Mouse (Mus musculus) embryonic facial prominence, embryonic 10.5 days (tissue): Measurements from ENCODE around the gene Mast3. TPM values are rescaled to one million over a fixed set of nuclear protein-coding genes. Genes with fewer than 3 reads are reported as not detected.

Source experiments
- DNase-seq: peaks from one replicate; pipeline ENCODE4 v3.0.0-alpha.2; 2017; ENCODE audit warnings: low spot score
- H3K27ac ChIP-seq: fragments of 300-500 bp; sonication (generic); replicated peaks from 2 replicates; pipeline ENCODE4 v1.5.1; 2016; ENCODE audit warnings: mild to moderate bottlenecking
- H3K27me3 ChIP-seq: fragments of 300-500 bp; sonication (generic); replicated peaks from 2 replicates; pipeline ENCODE4 v1.6.1; 2016; ENCODE audit warnings: low read depth, mild to moderate bottlenecking; ENCODE audit not compliant: poor library complexity, severe bottlenecking
- H3K36me3 ChIP-seq: fragments of 300-500 bp; sonication (generic); replicated peaks from 2 replicates; pipeline ENCODE4 v1.6.1; 2016; ENCODE audit warnings: mild to moderate bottlenecking, moderate library complexity
- H3K4me1 ChIP-seq: fragments of 300-500 bp; sonication (generic); 2 replicates; pipeline ENCODE4 v1.6.1; 2016
- H3K4me3 ChIP-seq: fragments of 300-500 bp; sonication (generic); 2 replicates; pipeline ENCODE4 v1.5.1; 2016; ENCODE audit warnings: mild to moderate bottlenecking, moderate library complexity
- H3K9me3 ChIP-seq: fragments of 300-500 bp; sonication (generic); 2 replicates; pipeline ENCODE4 v1.6.1; 2016; ENCODE audit warnings: mild to moderate bottlenecking
- WGBS: fragments of 180-500 bp; shearing (Covaris S2); methylation state at CpG from one replicate; pipeline ENCODE4 v1.1.7; 2016; 5-methylcytosine and 5-hydroxymethylcytosine counted together
- polyA plus RNA-seq: library from polyadenylated mRNA; unstranded; fragments of >200 nt; fragmentation: Nextera tagmentation; extraction: Ambion mirVana; gene quantifications from 2 replicates; pipeline ENCODE4 v1.2.1, GENCODE M21; 2016

The Mast3 gene
- polyA plus RNA-seq, 1 experiment from 2014 or later: 13.9 TPM

DNA sequence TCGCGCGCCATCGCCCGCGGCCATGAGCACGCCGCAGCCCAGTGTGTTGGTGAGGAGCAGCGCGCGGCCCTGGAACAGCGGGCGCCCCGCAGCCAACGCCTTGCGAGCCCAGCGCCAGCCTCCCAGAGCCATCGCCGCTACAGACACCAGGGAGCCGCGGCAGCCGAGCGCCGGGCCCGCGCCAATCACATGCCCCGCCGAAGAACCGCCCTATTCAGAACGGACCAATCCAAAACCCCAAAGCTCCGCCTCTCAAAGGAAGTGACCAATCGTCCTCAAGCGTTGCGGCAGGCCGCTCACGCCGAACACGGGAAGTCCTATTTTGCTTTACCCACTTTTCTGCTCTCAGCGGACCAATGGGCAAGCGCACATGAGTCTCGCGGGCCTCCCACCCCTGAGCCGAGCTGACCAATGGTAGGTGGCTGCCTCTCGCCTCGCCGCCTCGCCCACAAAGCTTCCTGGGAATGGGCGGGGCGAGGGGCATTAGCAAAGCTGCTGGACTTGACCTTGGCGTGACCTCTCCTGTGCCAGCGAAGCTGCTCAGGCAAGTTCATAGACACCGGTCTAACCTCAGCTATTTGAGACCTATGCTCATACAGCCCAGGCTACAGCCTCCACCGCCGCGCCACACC lies 44.0 kb downstream of the Mast3 start, which contains the start of gene Mpv17l2:
Gene Mpv17l2, minus strand, starts transcription at position 172 of the 632 bp plus-strand sequence.
- Histone ChIP-seq H3K4me1 (peaks cover 41% of the 10 kb centered on the region), H3K4me3 (peak within 1 kb of the TSS; percentile 80), H3K27ac (peak within 1 kb of the TSS; percentile 81), H3K36me3 (peaks cover 29% of the 10 kb centered on the region), H3K9me3 (no peaks in the 10 kb centered on the region), H3K27me3 (peaks cover 19% of the 10 kb centered on the region)
- 1% methylated on average over 55 of the region's 55 CpGs for WGBS
- peak; percentile 97 for DNase-seq

DNA sequence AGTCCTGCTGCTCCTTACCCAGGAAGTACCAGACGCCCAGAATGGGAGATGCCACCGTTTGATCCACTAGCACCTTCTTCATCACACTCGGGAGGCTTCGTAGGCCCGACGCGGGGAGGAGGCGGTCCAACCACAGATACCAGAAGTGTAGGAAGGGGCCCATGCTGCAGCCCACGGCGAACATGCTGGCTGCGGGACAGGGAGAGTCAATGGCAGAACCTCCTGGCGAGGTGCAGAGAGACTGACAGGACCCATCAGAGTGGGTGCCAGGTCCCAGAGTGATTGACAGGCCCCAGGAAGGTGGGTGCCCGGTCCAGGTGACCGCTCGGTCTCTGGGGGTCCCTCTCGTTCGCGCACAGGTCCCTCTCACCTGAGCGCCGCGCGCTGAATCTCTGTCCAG lies 44.5 kb downstream of the Mast3 start:
- Histone ChIP-seq H3K36me3 (peaks cover 29% of the 10 kb centered on the region), H3K4me3 (peak overlapping the region; percentile 80), H3K27ac (peak overlapping the region; percentile 81), H3K27me3 (peaks cover 19% of the 10 kb centered on the region), H3K9me3 (no peaks in the 10 kb centered on the region), H3K4me1 (peaks cover 41% of the 10 kb centered on the region)
- 1% methylated on average over 22 of the region's 22 CpGs for WGBS
- DNase-seq: peak; percentile 37

DNA sequence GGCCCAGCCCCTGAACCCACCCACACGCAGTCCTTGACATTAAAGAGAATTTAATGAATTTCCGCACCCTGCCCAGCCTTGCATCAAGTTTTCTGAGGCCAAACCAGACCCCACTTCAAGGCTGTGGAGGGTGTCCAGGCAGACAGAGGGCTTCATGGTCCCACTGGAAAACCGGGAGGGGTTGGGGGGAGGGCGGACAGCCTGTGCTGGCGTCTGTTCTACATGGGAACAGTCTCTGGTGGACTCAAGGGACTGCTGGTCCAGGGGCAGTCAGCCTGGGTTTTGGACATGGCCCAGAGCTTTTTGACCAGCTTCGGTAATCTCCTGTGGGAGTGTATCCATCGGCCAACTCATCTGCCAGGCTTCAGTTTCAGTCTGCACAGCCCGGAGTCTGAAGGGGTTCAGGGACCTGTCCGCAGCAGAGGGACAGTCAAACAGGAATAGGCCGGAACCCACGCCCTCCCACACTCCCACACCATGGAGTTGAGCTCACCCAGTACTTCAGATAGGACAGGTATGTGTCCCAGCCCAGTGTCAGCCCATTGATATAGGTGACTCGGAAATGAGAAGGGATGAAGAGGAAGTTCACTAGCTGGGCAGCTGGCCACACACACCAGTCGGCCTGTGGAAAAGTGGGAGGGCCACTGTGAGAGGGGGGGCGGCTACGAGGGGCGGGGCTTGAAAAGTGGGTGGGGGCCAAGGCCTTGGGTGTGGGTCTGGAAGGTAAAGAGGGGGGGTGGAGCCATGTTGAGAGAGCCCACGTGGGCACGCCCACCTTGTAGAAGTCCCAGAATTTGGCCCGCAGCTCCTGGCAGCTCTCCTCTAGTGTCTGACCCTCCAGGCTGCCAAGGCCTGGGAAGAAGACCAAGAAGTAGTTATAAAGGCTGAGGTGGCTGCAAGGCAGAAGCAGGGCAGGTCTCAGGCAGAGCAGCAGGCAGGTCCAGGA lies 46.0 kb downstream of the Mast3 start:
- WGBS: 70% methylated on average over 19 of the region's 19 CpGs
- 0 out of 2 replicates have a peak overlapping the region, but pooled peaks have one; percentile 1 for H3K4me3 ChIP-seq

DNA sequence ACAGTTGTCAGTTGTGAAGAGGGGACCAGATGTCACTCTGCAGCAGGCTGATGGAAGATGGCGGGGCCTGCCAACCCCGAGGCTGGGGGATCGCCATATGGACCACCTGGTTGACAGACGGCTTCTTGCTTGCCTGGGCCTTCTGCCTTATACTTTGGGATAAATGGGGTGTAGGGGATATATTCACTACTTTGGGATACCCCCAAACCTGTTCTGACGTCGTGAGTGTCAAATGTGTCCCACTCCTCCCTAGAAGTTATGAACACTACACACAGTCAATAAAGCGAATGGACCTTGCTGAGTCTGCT lies 46.6 kb downstream of the Mast3 start:
- no peaks in the 10 kb centered on the region for H3K9me3 ChIP-seq
- H3K4me3 ChIP-seq: peak overlapping the region; percentile 3; the same call in 1 of the 2 replicates
- H3K4me1 ChIP-seq: peaks cover 58% of the 10 kb centered on the region
- H3K27me3 ChIP-seq: peaks cover 19% of the 10 kb centered on the region
- no peak for DNase-seq
- H3K36me3 ChIP-seq: peaks cover 29% of the 10 kb centered on the region
- 85% methylated on average over 7 of the region's 7 CpGs for WGBS
- H3K27ac ChIP-seq: no peak overlapping the region

More for the DNA sequence above, 46.0 kb downstream of the Mast3 start:
- H3K36me3 ChIP-seq: peaks cover 29% of the 10 kb centered on the region
- no peak overlapping the region for H3K27ac ChIP-seq
- peaks cover 19% of the 10 kb centered on the region for H3K27me3 ChIP-seq
- peaks cover 53% of the 10 kb centered on the region for H3K4me1 ChIP-seq
- no peaks in the 10 kb centered on the region for H3K9me3 ChIP-seq
- no peak for DNase-seq

DNA sequence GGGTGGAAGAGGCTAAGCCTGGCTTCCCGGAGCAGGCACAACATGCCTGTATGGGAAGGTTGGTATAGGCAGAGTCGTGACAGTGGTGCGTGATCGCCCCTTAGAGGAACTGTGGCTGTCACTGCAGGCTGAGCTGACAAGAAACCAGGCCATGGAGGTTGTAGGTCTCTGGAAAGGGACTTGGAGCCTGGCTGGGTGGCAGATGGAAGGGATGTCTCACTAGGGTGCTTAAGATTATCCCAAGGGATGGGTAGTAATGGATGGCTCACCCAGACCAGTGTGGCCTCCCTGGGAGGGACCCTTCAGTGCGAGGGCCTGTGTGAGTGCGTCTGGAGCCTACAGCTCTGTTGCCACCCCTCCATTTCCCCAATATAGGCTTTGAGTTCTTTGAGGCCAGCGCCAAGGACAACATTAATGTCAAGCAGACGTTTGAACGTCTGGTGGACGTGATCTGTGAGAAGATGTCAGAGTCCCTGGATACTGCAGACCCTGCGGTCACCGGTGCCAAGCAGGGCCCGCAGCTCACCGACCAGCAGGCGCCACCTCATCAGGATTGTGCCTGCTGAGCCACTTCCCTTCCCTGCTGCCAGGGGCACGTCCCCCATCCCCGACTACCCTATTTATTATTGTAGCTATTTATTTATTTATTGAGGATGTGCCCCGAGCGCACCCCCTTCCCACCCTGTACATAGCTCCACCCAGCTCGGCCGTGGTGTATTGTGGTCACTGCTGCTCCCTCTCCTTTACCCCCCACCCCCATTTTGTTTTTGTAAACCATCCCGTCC lies 47.1 kb downstream of the Mast3 start:
- no peak overlapping the region for H3K27ac ChIP-seq
- peak; percentile 48 for DNase-seq
- WGBS: 71% methylated on average over 22 of the region's 22 CpGs
- H3K4me3 ChIP-seq: peak overlapping the region; percentile 3; the same call in 1 of the 2 replicates
- peaks cover 29% of the 10 kb centered on the region for H3K36me3 ChIP-seq
- H3K27me3 ChIP-seq: peaks cover 19% of the 10 kb centered on the region
- no peaks in the 10 kb centered on the region for H3K9me3 ChIP-seq
- H3K4me1 ChIP-seq: peaks cover 64% of the 10 kb centered on the region

DNA sequence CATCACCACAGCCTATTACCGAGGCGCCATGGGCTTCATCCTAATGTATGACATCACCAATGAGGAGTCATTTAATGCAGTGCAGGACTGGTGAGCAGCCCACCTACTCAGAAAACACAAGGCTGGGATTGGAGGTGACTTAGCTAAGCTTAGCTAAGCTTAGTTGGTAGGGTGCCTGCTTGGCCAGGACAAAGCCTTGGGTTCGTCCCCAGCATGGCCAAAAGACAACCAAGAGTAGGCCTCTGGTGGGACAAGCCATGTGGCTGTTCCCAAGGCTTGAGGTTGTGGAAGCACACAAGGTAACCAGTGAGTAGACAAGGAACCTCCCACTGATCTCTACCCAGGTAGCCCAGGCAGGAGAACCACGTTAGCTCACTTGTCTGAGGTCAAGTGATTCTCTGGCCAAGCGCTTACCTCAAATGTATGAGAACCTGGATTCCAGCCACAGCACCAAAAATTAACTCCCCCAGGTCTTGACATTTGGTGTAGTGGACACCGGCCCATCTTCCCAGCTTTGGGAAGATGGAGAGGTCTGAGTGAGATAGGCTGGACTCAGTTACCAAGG lies 48.3 kb downstream of the Mast3 start:
- 90% methylated on average over 6 of the region's 6 CpGs for WGBS
- H3K27ac ChIP-seq: no peak overlapping the region
- H3K4me1 ChIP-seq: peaks cover 68% of the 10 kb centered on the region

DNA sequence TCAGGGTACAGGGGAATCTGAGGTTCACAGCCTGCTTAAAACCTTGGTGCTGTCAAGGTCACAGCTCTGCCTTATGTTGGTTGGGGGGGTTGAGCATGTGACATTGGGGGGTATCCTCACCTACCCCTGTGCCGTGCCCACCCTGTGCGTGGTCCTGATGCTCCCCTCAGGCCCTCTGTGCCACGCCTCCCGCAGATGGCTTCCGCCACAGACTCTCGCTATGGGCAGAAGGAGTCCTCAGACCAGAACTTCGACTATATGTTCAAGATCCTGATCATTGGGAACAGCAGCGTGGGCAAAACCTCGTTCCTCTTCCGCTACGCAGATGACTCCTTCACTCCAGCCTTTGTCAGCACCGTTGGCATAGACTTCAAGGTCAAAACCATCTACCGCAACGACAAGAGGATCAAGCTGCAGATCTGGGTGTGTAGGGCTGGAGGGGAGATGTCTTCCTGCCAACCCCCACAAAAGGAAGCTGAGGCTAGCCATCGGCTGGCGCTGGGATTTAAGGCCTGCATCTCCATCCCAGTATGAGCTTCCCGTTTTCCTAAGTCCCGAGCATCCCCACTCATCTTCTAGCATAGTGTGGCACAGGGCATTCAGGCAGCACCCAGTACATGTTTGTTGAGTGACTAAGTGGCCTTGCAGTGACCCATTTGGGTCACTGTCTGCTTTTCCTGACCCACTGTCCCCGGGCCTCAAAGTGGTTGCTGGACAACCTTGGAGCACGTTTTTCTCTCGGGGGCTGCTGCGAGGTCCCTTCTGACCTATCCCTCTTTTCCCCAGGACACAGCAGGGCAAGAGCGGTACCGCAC lies 49.0 kb downstream of the Mast3 start:
- peaks cover 29% of the 10 kb centered on the region for H3K36me3 ChIP-seq
- peaks cover 19% of the 10 kb centered on the region for H3K27me3 ChIP-seq
- peak overlapping the region; percentile 83; the same call in 1 of the 2 replicates for H3K4me3 ChIP-seq
- no peaks in the 10 kb centered on the region for H3K9me3 ChIP-seq
- 86% methylated on average over 24 of the region's 24 CpGs for WGBS
- H3K27ac ChIP-seq: no peak overlapping the region
- H3K4me1 ChIP-seq: peaks cover 62% of the 10 kb centered on the region
- no peak for DNase-seq

More for the DNA sequence above, 48.3 kb downstream of the Mast3 start:
- Histone ChIP-seq H3K9me3 (no peaks in the 10 kb centered on the region), H3K4me3 (no peak overlapping the region), H3K36me3 (peaks cover 29% of the 10 kb centered on the region), H3K27me3 (peaks cover 19% of the 10 kb centered on the region)
- DNase-seq: no peak

DNA sequence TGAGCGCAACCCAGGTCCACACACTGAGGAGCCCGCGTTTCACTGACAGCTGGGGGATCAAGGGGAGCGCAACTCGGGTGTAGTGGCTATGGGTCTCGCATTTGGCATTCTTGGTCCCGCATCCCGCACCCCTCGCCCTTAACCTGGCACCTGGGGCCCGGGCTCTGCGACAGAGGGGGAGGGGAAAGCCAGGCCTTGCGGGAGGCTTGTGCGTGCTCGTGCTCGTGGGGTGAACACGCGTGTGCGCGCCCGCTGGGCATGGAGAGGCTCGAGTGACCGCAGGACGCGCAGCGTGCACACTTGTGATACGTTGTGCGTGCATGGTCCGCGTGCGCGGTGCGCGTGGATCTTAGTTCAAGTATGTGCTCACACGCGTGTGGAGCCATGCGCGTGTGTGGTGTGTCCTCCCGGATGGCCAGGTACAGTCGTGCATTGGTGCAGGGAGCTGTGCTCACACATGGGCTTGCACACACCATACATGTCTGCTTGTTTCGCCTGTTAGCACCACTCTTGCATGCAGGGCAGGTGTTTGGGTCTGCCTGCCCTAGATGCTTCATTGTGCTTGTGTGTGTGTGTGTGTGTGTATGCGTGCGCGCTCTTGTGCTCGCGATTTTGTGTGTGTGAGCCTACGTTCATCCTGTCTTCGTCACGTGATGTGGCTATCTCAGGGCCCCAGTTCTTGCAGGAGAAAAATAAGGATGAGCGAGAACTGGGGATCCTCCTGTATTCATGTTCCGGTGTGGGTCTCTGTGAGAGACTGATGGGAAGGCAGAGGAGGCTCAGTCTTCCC lies 49.8 kb downstream of the Mast3 start:
- peaks cover 29% of the 10 kb centered on the region for H3K36me3 ChIP-seq
- WGBS: 17% methylated on average over 50 of the region's 50 CpGs

DNA sequence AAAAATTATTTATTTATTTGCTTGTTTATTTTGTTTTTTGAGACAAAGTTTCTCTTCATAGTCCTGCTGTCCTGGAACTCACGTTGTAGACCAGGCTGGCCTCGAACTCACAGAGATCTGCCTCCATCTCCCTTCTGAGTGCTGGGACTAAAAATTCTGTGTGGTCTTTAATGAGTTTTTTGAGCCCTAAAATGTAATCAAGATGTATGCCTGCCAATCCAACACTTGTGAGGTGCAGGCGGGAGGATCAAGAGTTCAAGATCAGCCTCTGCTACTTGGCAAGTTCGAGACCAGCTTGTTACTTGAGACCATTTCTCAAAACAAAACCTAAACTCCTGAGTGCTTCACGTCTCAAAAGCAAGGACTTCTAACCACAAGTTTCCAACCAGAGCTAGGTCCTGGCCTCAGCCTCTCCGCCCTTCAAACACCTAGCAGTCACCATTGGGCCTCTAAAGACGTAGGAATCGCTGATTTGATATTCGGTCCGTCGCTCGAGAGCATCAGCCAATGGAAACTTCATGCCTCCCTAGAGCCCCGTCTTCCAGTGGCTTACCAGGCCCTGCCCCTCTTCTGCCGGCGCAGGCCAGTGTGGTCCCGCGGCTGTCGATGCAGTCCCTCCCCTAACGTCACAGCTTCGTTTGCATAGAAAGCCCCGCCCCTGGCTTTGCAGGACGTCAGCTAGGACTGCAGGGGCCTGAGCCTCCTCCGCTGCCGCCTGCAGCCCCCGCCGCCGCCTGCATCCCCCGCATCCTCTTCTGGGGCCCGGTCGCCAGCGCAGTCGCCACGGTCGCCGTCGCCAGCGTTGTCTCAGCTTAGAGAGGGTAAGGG lies 50.6 kb downstream of the Mast3 start, which contains the start of gene Rab3a:
Gene Rab3a, plus strand, starts transcription at position 637 of the 828 bp plus-strand sequence.
- 9% methylated on average over 37 of the region's 37 CpGs for WGBS
- H3K36me3 ChIP-seq: peaks cover 29% of the 10 kb centered on the region
- DNase-seq: peak; percentile 97
- H3K4me3 ChIP-seq: peak within 1 kb of the TSS; percentile 83
- no peaks in the 10 kb centered on the region for H3K9me3 ChIP-seq
- H3K4me1 ChIP-seq: peaks cover 47% of the 10 kb centered on the region
- H3K27ac ChIP-seq: peak within 1 kb of the TSS; percentile 82
- peaks cover 30% of the 10 kb centered on the region for H3K27me3 ChIP-seq

More for the DNA sequence above, 49.8 kb downstream of the Mast3 start:
- Histone ChIP-seq H3K9me3 (no peaks in the 10 kb centered on the region), H3K4me1 (peaks cover 55% of the 10 kb centered on the region), H3K27me3 (peaks cover 22% of the 10 kb centered on the region), H3K27ac (peak overlapping the region; percentile 82), H3K4me3 (peak overlapping the region; percentile 83)
- no peak for DNase-seq

DNA sequence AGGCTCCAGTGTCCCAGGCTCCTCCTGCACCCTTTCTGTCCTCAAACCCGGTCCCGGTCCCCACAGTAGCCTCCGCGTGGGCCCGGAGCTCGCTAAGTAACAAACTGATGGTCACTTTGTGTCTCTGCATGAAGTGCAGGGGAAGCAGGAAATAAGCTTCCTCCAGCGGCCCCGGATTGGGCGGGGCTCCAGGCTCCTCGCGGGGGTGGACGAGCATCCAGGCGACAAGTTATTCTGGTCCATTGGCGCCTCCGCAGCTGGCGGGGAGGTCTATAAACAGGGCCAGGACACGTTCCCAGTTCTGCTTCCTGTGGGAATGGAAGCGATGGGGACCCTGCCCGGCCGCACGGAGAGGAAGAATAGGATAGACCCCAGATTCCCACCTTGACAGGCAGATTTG lies 51.7 kb downstream of the Mast3 start:
- Histone ChIP-seq H3K4me1 (peaks cover 39% of the 10 kb centered on the region), H3K36me3 (peaks cover 21% of the 10 kb centered on the region), H3K4me3 (peak overlapping the region; percentile 38), H3K27ac (peak overlapping the region; percentile 78), H3K9me3 (no peaks in the 10 kb centered on the region), H3K27me3 (peaks cover 41% of the 10 kb centered on the region)
- 25% methylated on average over 21 of the region's 21 CpGs for WGBS
- DNase-seq: peak; percentile 57
